Mouse (Mus musculus) C2C12 (cell line): ENCODE data around the gene Arfgap3. TPM values are rescaled to one million over a fixed set of nuclear protein-coding genes. Genes with fewer than 3 reads are reported as not detected.
"Not testable (repeated sequence)": the region's sequence is repeated elsewhere in the genome, so short reads cannot be mapped to it uniquely, and the experiment has no call there.

Experiments used
- H3K27me3 ChIP-seq: one replicate; pipeline ENCODE4 v1.6.1; 2011; ENCODE audit not compliant: control insufficient read depth, insufficient read depth, insufficient read length
- H3K36me3 ChIP-seq: one replicate; pipeline ENCODE4 v1.6.1; 2011; ENCODE audit not compliant: control insufficient read depth, insufficient read depth
- H3K4me3 ChIP-seq: one replicate; pipeline ENCODE4 v1.5.1; 2011; ENCODE audit warnings: mild to moderate bottlenecking, control low read depth; ENCODE audit not compliant: poor library complexity, insufficient read depth, severe bottlenecking
- H3K79me2 ChIP-seq: one replicate; pipeline ENCODE4 v1.6.1; 2011; ENCODE audit not compliant: control insufficient read depth, insufficient read depth
- H3K79me3 ChIP-seq: one replicate; pipeline ENCODE4 v1.6.1; 2011; ENCODE audit warnings: low read depth, control low read depth
- H3ac ChIP-seq: one replicate; pipeline ENCODE3; 2011; ENCODE audit warnings: low read depth; ENCODE audit not compliant: control insufficient read depth, insufficient read length
- CEBPB ChIP-seq: IDR thresholded peaks from one replicate; pipeline ENCODE4 v1.6.1; 2011; ENCODE audit warnings: low read depth, mild to moderate bottlenecking, control low read depth, moderate library complexity
- CTCF ChIP-seq: IDR thresholded peaks from one replicate; pipeline ENCODE4 v1.5.1; 2011; ENCODE audit not compliant: control insufficient read depth, insufficient read depth, insufficient read length
- FOSL1 ChIP-seq: IDR thresholded peaks from one replicate; pipeline ENCODE4 v1.8.0; 2011; ENCODE audit warnings: mild to moderate bottlenecking, low read length; ENCODE audit not compliant: poor library complexity, insufficient read depth, severe bottlenecking
- MAX ChIP-seq: IDR thresholded peaks from one replicate; pipeline ENCODE4 v1.6.1; 2011; ENCODE audit warnings: mild to moderate bottlenecking, control low read depth
- MYOD1 ChIP-seq: IDR thresholded peaks from one replicate; pipeline ENCODE4 v1.6.1; 2011; ENCODE audit warnings: low read depth; ENCODE audit not compliant: control insufficient read depth, insufficient read length
- MYOG ChIP-seq: IDR thresholded peaks from one replicate; pipeline ENCODE4 v1.6.1; 2011; ENCODE audit not compliant: control insufficient read depth, insufficient read length; ENCODE audit errors: extremely low read depth
- USF1 ChIP-seq: IDR thresholded peaks from one replicate; pipeline ENCODE4 v1.6.1; 2011; ENCODE audit warnings: low read depth, mild to moderate bottlenecking, control low read depth, moderate library complexity
- polyA plus RNA-seq: library from polyadenylated mRNA; unstranded; fragments of >200 nt; fragmentation: generic; extraction: Trizol; gene quantifications from one replicate; pipeline ENCODE4 v1.2.1, GENCODE M21; 2012; ENCODE audit warnings: missing spikeins

Arfgap3 gene
- polyA plus RNA-seq, 1 experiment: 39.6 TPM

- H3K79me2 ChIP-seq: no peaks in the 10 kb centered on the region
- TF ChIP-seq CEBPB: no peak
- no peak for TF ChIP-seq USF1
- no peak for TF ChIP-seq MYOD1
- H3K36me3 ChIP-seq: peaks cover 94% of the 10 kb centered on the region
- H3ac ChIP-seq: no peak overlapping the region
- H3K79me3 ChIP-seq: no peaks in the 10 kb centered on the region
- H3K27me3 ChIP-seq: no peaks in the 10 kb centered on the region
- H3K4me3 ChIP-seq: no peak overlapping the region
Observed at GRCm38 (mm10) chr15:83382467-83382866, 32.4 kb upstream of the Arfgap3 start.

GRCm38 (mm10) chr15:83377153-83377552 is 27.1 kb upstream of the Arfgap3 start:
- Histone ChIP-seq H3K36me3 (peaks cover 89% of the 10 kb centered on the region), H3K79me2 (no peaks in the 10 kb centered on the region), H3K4me3 (no peak overlapping the region), H3K79me3 (no peaks in the 10 kb centered on the region), H3K27me3 (no peaks in the 10 kb centered on the region), H3ac (no peak overlapping the region)
- TF ChIP-seq MYOG (no peak), CTCF (no peak), CEBPB (no peak), MYOD1 (no peak), MAX (no peak), FOSL1 (no peak), USF1 (no peak)

GRCm38 (mm10) chr15:83375136-83375535 is 25.1 kb upstream of the Arfgap3 start:
- TF ChIP-seq CTCF (peak; percentile 11), FOSL1 (no peak), USF1 (no peak), MAX (no peak), MYOG (no peak), CEBPB (no peak), MYOD1 (no peak)
- Histone ChIP-seq H3K36me3 (peaks cover 81% of the 10 kb centered on the region), H3K79me2 (no peaks in the 10 kb centered on the region), H3K27me3 (no peaks in the 10 kb centered on the region), H3K79me3 (no peaks in the 10 kb centered on the region), H3K4me3 (no peak overlapping the region), H3ac (no peak overlapping the region)

GRCm38 (mm10) chr15:83374076-83374475 is 24.0 kb upstream of the Arfgap3 start:
- TF ChIP-seq FOSL1 (no peak), MYOD1 (no peak), CEBPB (no peak), CTCF (no peak), USF1 (no peak), MYOG (no peak), MAX (no peak)
- Histone ChIP-seq H3K27me3 (no peaks in the 10 kb centered on the region), H3K36me3 (peaks cover 71% of the 10 kb centered on the region), H3ac (no peak overlapping the region), H3K79me2 (no peaks in the 10 kb centered on the region), H3K4me3 (no peak overlapping the region), H3K79me3 (no peaks in the 10 kb centered on the region)

GRCm38 (mm10) chr15:83368702-83369101 is 18.7 kb upstream of the Arfgap3 start:
- H3K27me3 ChIP-seq, H3ac ChIP-seq: not testable (repeated sequence)

GRCm38 (mm10) chr15:83368261-83368660 is 18.2 kb upstream of the Arfgap3 start:
- Histone ChIP-seq H3K79me2 (no peaks in the 10 kb centered on the region), H3ac (no peak overlapping the region), H3K4me3 (no peak overlapping the region), H3K79me3 (no peaks in the 10 kb centered on the region), H3K27me3 (no peaks in the 10 kb centered on the region), H3K36me3 (peaks cover 15% of the 10 kb centered on the region)
- no peak for TF ChIP-seq CTCF
- no peak for TF ChIP-seq MYOD1
- TF ChIP-seq CEBPB: no peak
- no peak for TF ChIP-seq MYOG
- no peak for TF ChIP-seq MAX
- TF ChIP-seq USF1: no peak

More at GRCm38 (mm10) chr15:83368702-83369101, 18.7 kb upstream of the Arfgap3 start:
- H3K4me3 ChIP-seq, H3K79me3 ChIP-seq, H3K79me2 ChIP-seq: not testable (repeated sequence)
- H3K36me3 ChIP-seq: peaks cover 19% of the 10 kb centered on the region
